Mouse (Mus musculus) 3134 (cell line): Measurements from ENCODE around the gene Ifna12.
"Not testable (repeated sequence)": the region's sequence is repeated elsewhere in the genome, so short reads cannot be mapped to it uniquely, and the experiment has no call there.

ENCODE experiments used
- DNase-seq: peaks from one replicate; pipeline ENCODE4 v3.0.0-alpha.2; 2011; ENCODE audit warnings: low spot score; ENCODE audit not compliant: insufficient read length; ENCODE audit errors: extremely low read depth

The Ifna12 gene

DNA sequence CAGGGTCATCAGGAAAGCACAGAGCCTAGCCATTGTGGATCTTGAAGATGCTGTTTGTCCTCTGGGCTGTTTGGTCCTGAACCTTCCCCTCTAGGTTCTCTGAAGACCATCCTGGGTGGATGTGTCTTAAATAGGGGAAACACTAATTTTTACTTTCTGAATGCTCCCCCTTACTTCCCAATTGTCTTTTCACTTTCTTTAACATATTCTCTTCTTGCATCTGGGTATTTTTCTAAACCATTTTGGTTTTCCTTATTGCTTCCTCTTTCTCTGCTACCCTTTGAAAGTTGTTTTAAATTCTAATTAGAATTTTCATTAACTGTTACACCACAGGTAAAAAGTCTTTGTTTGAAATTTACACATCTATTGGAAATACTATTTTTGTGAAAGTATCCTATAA, at the start of gene Ifna12:
Ifna12 (minus strand) TSS at position 101 of the 400 bp plus-strand sequence.
- DNase-seq, result no peak

DNA sequence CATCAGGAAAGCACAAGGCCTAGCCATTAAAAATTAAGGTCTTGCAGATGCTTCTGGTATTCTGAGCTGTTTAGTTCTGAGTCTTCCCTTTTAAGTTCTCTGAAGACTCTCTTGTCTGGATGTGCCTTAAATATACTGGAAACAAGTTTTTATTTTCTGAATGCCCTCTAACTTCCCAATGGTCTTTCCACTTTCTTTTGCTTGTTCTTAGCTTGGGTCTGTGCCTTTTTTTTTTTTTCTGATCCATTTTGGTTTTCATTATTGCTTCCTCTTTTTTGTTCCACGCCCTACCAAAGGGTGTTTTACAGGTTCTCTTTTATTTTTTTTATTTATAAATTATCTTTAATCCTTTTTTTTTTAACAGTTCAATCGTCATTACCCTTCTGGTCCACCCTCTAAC, 41.2 kb upstream of the Ifna12 start, which contains the start of gene Ifna13:
Ifna13 (minus strand) TSS at position 101 of the 400 bp plus-strand sequence.
- DNase-seq, result no peak

DNA sequence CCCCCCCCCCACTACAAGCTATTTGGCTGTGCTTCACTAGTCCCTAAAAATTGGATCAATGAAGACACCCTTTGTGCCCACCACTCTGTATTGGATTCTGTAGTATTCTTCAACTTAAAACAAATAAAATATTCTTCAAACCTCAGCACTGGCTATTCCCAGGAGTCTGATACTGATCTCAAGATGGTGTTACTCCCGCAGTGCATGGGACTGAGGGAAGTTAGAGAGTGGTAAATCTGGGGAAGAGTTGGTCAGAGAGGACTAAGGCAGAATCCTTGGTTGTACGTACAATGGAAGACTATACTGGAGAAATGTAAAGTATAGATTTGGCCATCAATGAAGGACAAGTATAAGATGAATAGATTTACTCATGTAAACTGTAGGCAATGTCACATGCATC, 39.4 kb upstream of the Ifna12 start:
- peak; percentile 37 for DNase-seq

DNA sequence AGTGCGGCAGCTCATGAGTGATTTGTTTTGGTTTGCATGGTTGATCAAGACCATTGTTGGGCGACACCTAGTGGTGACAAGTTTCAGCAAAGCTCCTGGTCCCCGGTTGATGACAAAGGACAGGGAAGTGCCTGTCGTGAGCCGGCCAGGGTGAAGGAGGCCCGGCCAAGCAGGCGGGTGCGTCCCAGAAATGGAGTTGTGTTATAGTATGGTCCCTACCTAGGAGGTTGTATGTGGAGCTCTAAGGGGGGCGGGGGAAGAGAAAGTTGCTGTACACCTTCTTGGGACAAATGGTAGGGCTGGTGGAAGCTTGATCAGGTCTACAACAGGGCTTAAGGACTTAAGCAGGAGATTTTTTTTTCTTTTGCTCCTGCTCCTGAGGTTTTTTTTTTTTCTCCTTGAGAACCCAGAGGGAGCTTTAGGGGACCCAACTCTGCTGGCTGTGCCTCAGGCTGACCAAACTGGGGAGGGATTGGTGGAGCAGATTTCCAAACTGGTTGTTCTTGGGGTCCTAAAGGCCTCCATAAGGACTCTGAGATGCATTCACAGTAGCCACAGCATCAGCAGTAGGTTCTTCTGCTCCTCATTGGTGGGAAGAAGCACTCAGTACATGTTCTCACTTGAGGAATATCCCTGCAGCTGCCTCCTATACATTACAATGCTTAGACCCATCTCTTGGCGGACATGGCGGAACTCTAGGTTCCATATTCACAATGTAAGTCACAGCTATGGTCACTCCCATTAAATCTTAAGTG, 38.1 kb upstream of the Ifna12 start:
- peak; percentile 93 for DNase-seq

DNA sequence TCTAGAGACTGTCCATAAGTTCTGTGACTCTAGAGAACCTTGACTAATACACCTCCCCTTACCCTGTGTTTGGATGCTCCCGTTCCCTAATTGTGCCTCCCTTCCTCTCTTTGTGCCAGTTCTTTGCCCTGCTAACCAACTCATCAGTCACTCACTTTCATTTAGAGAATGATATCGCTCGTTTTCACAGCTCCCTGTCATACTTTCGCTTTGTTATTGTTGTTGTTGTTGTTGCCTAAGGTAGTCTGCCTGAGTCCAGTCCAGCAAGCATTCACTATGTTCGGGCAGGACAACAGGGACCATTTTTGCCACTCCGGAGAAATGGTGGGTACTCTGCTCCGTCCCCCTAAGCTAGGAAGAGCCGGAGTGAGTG, 37.5 kb upstream of the Ifna12 start:
- DNase-seq, result no peak

DNA sequence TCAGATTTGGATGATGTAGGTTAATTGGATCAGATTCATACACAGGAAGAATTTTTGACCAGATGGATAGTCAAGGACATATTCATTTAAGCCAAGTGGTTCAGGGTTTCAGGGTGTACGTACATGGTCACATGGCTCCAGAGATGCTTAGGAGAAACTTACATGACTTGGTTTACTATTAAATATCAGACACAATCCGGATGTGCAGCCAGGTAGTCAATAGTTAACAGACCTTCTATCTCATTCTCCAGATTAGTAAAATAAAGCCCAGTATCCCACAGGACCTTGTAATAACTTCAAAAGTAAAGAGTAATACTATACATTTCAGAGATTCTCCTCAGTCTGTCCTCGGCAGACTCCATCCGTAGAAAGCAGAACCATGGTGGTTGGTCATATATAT, 31.1 kb upstream of the Ifna12 start, which contains the start of gene C87499:
C87499 (minus strand) TSS at position 101 of the 400 bp plus-strand sequence.
- no peak for DNase-seq

DNA sequence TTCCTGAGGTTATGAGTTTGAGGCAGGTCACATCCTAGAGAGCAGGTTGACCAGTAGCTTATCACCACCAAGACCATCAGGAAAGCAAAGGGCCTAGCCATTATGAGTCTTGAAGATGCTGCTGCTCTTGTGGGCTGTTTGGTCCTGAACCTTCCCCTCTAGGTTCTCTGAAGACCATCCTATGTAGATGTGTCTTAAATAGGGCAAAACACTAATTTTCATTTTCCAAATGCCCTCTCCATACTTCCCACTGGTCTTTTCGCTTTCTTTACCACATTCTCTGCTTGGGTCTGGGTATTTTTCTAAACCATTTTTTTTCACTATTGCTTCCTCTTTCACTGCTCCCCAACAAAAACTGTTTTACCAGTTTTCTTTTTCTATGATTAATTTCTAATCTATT, 10.9 kb downstream of the Ifna12 start, which contains the start of gene Ifna9:
Ifna9 (minus strand) TSS at position 101 of the 400 bp plus-strand sequence.
- DNase-seq, result no peak

DNA sequence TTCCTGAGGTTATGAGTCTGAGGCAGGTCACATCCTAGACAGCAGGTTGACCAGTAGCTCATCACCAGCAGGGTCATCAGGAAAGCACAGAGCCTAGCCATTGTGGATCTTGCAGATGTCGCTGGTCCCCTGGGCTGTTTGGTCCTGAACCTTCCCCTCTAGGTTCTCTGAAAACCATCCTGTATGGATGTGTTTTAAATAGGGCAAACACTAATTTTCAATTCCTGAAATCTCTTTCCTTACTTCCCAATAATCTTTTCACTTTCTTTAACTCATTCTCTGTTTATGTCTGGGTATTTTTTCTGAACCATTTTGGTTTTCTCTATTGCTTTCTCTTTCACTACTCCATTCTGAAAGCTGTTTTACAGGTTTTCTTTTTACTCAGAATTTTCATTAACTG, 31.5 kb downstream of the Ifna12 start, which contains the start of gene Ifna14:
Ifna14 (minus strand) TSS at position 101 of the 400 bp plus-strand sequence.
- no peak for DNase-seq

DNA sequence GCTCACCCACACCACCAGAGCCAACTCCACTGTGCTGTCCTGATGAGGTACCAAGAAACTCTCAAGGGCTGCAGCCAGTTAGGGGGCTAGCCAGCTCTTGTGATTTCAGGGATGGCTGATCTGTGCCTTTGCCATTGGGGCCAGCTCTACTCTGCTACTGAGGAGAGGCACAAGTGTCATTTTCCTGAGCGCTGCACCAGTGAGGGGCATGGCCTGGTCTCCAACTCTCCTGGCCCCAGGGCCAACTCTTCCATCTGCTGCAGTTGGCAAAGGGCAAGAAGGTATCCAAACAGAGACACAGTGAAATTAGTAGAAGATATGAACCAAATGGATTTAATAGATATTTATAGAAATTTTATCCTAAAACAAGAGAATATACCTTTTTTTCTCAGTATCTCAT, 41.4 kb downstream of the Ifna12 start:
- DNase-seq, result no peak

DNA sequence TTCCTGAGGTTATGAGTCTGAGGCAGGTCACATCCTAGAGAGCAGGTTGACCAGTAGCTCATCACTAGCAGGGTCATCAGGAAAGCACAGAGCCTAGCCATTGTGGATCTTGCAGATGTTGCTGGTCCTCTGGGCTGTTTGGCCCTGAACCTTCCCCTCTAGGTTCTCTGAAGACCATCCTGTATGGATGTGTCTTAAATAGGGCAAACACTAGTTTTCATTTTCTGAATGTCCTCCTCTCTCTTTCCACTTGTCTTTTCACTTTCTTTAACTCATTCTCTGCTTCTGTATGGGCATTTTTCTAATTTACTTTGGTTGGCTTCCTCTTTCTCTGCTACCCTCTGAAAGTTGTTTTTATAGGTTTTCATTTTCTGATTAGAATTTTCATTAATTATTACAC, 45.0 kb downstream of the Ifna12 start, which contains the start of gene Ifna15:
Ifna15 (minus strand) TSS at position 101 of the 400 bp plus-strand sequence.
- DNase-seq, result not testable (repeated sequence)
